Mouse (Mus musculus) bone marrow macrophage, adult 2 months (primary cell): ENCODE results near the gene Flt3l.

Experiments used
- CTCF ChIP-seq: IDR thresholded peaks from 2 replicates; pipeline ENCODE4 v1.5.1; 2012; ENCODE audit warnings: low read depth, mild to moderate bottlenecking, low read length, moderate library complexity
- POLR2A ChIP-seq: IDR thresholded peaks from 2 replicates; pipeline ENCODE4 v1.6.1; 2012; ENCODE audit warnings: mild to moderate bottlenecking, low read depth, low read length, borderline replicate concordance

- no peak for TF ChIP-seq POLR2A
- no peak for TF ChIP-seq CTCF
Measured at GRCm38 (mm10) chr7:45164833-45165232, 28.6 kb upstream of the Flt3l start.
